Mouse (Mus musculus) myocyte (in vitro differentiated cells): ENCODE measurements around the gene Tctex1d4.

Experiments
- CEBPB ChIP-seq: IDR thresholded peaks from 2 replicates; pipeline ENCODE4 v1.6.1; 2011; ENCODE audit warnings: mild to moderate bottlenecking, moderate library complexity; ENCODE audit not compliant: poor library complexity, insufficient read depth, severe bottlenecking
- MAX ChIP-seq: IDR thresholded peaks from one replicate; pipeline ENCODE4 v1.6.1; 2011; ENCODE audit warnings: low read depth, mild to moderate bottlenecking, control low read depth
- POLR2A ChIP-seq: IDR thresholded peaks from one replicate; pipeline ENCODE4 v1.6.1; 2011; ENCODE audit warnings: low read depth, mild to moderate bottlenecking, control low read depth, moderate library complexity; ENCODE audit not compliant: insufficient read length
- POLR2AphosphoS2 ChIP-seq: IDR thresholded peaks from one replicate; pipeline ENCODE4 v1.6.1; 2011; ENCODE audit warnings: low read depth, control low read depth; ENCODE audit not compliant: insufficient read length

DNA sequence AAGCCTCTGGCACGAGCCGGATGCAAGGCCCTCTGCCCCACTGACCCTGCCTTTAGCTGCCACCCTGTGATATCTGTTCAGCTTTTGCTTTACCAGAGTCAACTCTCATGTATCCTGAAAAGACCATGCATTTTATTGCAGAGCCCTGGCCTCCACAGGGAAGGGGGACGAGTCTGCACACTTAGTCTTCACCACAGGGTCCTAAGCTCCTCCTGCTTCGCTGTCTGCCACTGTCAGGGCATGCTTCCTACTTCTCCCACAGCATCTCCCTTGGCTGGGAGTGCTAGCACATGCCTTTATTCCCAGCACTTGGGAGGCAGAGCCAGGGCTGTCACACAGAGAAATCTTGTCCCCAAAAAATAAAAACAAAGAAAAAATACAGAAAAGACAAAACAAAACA is 34.6 kb downstream of the Tctex1d4 start:
- TF ChIP-seq POLR2A = no peak
- no peak for TF ChIP-seq CEBPB
- TF ChIP-seq MAX = no peak
- no peak for TF ChIP-seq POLR2AphosphoS2
